Mouse (Mus musculus) gastrocnemius, adult 2 months (tissue): Measurements from ENCODE around the gene Chl1. TPM values are rescaled to one million over a fixed set of nuclear protein-coding genes. Genes with fewer than 3 reads are reported as not detected.

ENCODE experiments used
- DNase-seq: peaks from one replicate; pipeline ENCODE4 v3.0.0; 2022
- H3K27ac ChIP-seq: fragments of 200-600 bp; 2 replicates; pipeline ENCODE4 v1.8.1; 2022; ENCODE audit warnings: mild to moderate bottlenecking
- H3K4me3 ChIP-seq: fragments of 200-600 bp; 2 replicates; pipeline ENCODE4 v1.8.1; 2022; ENCODE audit warnings: mild to moderate bottlenecking, moderate library complexity
- CTCF ChIP-seq: fragments of 200-600 bp; IDR thresholded peaks from 2 replicates; pipeline ENCODE4 v1.8.1; 2022; ENCODE audit warnings: antibody characterized with exemption, mild to moderate bottlenecking, moderate library complexity
- intact Hi-C: fragments of 180-260 bp; cut with DNase I; formaldehyde crosslinking; loops from one replicate; pipeline ENCODE4 v1.15.1; 2025
- total RNA-seq, 2 experiments: library from RNA; stranded (reverse); gene quantifications; 2 replicates each; pipeline ENCODE4 v1.2.3; 2021

The Chl1 gene
- total RNA-seq, 2 experiments from 2014 or later, result 0.33 to 0.42 TPM

DNA sequence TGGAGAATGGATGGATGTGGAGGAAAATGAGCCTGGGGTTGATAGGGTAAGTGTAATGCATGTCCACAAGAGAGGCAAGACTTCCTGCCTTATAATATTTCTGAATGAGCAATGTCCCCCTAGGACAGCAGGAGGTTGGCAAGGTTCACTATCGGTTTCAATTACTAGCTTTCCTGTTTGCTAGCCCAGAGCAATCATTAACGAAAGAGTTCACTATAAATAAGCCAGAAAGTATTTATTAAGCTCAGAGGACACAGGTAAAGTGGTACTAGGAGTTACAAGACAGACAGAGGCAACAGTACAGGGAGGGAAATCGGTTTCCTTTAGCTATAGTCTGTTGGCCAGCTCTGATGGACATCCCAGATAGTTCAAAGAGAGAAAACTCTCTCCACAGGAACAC lies 182.1 kb downstream of the Chl1 start:
- intact Hi-C loops, result no loop called here
- TF ChIP-seq CTCF, result no peak
- DNase-seq, result no peak

DNA sequence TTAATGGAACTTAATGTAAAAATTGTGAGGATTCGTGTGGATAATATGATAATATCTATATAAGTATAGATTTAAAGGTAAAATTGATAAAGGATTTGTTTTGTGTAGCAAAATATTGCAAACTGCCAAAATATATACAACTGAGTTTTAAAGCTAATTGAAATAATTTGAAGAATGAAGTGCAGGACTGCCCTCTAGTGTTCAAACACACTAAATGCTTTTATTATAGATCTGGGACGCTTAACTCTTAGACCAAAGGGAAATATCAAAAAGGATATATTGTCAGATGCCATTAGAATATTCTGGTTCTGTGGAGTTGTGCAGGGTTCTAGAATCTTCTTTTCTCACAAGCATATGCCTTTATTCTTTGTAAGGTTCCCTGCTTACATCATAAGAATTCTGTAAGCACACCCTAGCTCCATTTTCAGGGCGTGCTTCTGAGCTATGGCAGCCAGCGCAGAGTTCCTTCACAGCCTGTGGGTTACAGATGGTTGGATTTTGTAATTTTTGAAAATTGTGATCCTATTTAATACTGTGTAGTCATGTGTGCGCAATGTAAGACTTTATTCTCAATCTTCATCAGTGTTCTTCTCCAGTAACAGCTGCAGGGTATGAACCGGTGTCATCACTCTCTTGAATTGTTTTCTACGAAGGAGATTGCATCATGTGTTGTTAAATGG lies 187.1 kb downstream of the Chl1 start:
- no peak for DNase-seq
- intact Hi-C loops, result no loop called here
- peak; percentile 55 for TF ChIP-seq CTCF
- no peak overlapping the region for H3K4me3 ChIP-seq
- H3K27ac ChIP-seq, result no peak overlapping the region

More for the DNA sequence above, 182.1 kb downstream of the Chl1 start:
- Histone ChIP-seq H3K27ac (no peak overlapping the region), H3K4me3 (no peak overlapping the region)

DNA sequence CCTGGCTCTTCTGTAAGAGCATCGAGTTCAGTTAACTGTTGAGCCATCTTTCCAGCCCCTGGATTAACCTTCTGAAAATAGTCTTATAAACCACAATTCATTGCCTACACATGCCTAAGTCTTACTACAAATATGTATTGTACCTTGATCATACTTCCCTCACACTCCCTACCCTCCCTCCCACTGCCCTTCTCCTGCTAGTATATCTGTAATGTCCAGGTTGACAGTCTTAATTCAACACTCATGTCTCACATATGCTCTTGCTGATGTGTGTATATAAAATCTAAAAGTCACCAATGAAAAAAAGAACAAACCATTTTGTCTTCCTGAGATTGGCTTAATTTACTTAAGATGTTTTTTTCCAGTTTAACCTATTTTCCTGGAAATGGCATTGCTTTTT lies 189.1 kb downstream of the Chl1 start:
- intact Hi-C loops, result no loop called here
- no peak overlapping the region for H3K27ac ChIP-seq
- no peak overlapping the region for H3K4me3 ChIP-seq
- no peak for DNase-seq
- TF ChIP-seq CTCF, result no peak

DNA sequence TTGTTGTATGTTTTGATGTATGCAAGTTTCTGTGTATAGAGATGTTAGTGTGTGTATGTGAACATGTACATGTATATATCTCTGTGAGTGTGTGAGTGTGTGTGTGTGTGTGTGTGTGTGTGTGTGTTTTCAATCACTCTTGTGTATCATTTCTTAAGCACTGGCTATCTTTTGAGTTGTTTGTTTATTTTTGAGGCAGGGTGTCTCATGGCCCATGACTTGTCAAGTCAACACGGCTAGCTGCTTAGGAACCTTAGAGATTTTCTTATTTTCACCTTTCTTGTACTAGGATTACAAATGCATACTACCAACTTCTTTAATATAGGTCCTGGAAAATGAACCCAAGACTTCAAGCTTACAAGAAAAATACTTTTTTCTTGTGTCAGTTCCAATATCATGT lies 189.5 kb downstream of the Chl1 start:
- intact Hi-C loops, result no loop called here
- DNase-seq, result no peak
- Histone ChIP-seq H3K27ac (no peak overlapping the region), H3K4me3 (no peak overlapping the region)
- TF ChIP-seq CTCF, result no peak

DNA sequence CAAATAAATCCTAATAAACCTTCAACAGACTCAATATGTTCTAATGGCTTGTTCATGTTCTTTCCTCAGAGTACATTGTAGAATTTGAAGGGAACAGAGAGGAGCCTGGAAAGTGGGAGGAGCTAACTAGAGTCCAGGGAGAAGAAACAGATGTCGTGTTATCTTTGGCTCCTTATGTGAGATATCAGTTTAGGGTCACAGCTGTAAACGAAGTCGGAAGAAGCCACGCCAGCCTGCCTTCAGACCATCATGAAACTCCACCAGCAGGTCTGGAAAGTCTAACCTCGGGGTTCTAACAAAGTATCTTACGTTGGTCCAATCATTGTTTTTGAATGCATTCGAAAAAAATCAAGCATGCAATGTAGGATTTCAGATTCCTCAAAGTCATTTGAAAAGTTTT lies 189.9 kb downstream of the Chl1 start:
- no peak overlapping the region for H3K27ac ChIP-seq
- no peak for TF ChIP-seq CTCF

DNA sequence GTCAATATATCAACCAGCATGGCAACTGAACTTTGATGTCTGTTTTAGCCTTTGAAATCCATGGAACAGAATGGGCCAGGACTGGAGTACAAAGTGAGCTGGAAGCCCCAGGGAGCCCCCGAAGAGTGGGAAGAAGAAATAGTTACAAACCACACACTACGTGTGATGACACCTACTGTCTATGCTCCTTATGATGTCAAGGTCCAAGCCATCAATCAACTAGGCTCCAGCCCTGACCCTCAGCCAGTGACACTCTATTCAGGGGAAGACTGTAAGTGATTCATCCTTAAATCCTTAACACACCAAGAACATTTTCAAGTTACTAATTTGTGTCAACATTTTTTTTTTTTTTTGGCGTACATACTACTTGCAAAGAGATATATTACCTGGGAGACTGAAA lies 196.0 kb downstream of the Chl1 start:
- no peak for TF ChIP-seq CTCF
- Histone ChIP-seq H3K4me3 (no peak overlapping the region), H3K27ac (no peak overlapping the region)
- intact Hi-C loops, result no loop called here
- no peak for DNase-seq

More for the DNA sequence above, 189.9 kb downstream of the Chl1 start:
- intact Hi-C loops, result no loop called here
- no peak overlapping the region for H3K4me3 ChIP-seq
- DNase-seq, result no peak

DNA sequence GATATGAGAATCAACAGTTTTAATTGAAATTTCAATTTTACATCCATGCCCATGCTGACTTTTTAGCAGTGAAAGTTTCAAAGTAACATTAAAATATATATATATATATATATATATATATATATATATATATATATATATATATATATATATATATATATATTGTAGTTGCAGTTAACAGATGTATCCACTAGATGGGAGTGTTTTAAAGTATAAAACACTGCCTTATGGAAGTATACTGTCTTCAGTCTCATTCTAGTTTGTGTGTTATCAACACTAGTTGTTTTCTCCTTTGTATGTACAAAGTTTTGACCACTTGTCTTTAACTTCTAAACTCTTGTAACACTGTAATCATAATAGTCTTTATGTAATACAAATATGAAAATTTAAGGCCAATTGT lies 228.9 kb downstream of the Chl1 start:
- no peak for TF ChIP-seq CTCF
- intact Hi-C loops, result no loop called here
- no peak for DNase-seq
- Histone ChIP-seq H3K27ac (no peak overlapping the region), H3K4me3 (no peak overlapping the region)

DNA sequence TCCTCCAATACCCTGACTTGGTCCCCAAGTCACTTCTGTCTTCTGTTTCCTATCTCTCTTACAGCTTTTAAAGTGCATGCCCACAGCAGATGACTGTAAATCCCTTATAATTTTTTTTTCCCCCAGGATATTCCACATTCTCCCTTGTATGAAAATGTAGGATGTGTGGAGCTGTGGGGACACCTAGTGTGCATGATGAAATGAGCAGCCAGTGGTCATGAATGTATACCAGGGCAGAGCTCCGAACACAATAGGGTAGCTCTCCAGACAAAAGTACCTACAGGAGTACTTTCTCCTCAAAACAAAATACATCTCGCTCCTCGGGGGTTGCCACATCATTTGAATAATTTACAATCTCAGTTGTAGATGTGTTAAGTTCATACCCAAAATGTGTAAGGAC lies 232.4 kb downstream of the Chl1 start:
- no peak for TF ChIP-seq CTCF
- intact Hi-C loops, result no loop called here
- Histone ChIP-seq H3K27ac (no peak overlapping the region), H3K4me3 (no peak overlapping the region)
- no peak for DNase-seq

DNA sequence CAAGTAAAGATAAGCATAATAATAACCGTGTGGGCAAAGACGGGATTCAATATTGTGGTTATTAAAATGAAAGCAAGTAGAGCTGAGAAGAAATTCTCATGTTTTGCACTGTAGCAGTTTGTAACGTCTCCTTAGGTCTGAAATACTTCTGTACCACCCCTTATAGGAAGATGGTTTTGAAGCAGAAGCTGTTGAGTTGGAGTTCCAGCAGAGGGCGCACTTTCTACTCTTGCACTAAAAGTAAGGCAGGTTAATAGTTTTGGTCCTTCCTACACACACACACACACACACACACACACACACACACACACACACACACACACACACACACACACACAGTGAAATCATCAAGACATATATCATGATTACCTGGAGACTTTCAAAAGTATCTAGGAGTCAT lies 235.7 kb downstream of the Chl1 start:
- DNase-seq, result no peak

DNA sequence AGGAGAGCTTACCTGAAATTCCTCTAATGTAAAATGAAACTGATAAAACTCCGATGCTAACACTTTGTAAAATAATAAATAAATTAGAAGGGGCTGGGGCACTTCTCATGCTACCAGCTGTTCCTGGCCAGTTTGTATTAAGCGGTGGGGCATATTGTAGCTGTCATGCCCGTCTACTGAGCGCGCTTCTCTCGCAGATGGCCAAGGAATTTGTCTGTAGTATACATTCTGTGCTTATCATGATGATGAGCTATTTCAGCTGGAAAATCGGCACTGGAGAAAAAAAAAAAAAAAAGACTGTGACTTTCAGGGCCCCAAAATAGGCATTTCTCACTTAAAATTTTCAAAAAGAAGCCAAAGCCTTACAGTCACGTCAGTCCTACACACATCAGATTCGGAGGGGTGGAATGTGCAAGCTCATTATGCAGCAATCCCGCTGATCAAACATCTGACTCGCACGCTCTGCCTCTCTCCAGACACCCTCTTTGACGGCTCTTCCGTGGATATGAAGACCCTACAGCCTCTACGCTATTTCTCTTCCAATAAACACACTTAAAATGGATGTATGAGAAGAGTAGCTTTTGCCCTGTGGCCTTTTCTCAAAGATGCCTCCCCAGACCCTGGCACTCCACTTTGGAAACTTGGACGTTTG lies 238.9 kb downstream of the Chl1 start:
- TF ChIP-seq CTCF, result no peak
- intact Hi-C loops, result no loop called here
- H3K27ac ChIP-seq, result no peak overlapping the region
- DNase-seq, result no peak
- no peak overlapping the region for H3K4me3 ChIP-seq

More for the DNA sequence above, 235.7 kb downstream of the Chl1 start:
- Histone ChIP-seq H3K4me3 (no peak overlapping the region), H3K27ac (no peak overlapping the region)
- peak; percentile 17; the same call in 1 of the 2 replicates for TF ChIP-seq CTCF
- intact Hi-C loops, result no loop called here

DNA sequence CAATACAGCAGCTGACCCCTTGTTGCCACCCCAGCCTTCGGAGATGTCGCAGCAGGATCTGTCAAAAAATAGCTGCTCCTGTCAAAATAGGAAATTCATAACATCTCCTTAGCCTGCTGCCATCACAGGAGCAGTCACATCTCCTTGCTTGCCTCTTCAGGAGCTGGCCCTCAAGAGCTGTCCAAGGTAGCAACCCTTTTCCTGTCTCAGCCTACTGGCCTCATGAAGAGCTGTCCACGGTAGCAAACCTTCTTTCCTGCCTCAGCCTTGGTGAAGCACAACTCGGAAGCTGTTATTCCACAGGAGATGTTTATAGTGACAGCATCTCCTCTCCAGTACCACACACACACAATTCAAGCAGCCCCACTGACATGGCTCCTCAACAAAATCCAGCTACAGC lies 243.5 kb downstream of the Chl1 start:
- no peak overlapping the region for H3K27ac ChIP-seq
- intact Hi-C loops, result no loop called here
- H3K4me3 ChIP-seq, result no peak overlapping the region
- no peak for DNase-seq
- no peak for TF ChIP-seq CTCF

DNA sequence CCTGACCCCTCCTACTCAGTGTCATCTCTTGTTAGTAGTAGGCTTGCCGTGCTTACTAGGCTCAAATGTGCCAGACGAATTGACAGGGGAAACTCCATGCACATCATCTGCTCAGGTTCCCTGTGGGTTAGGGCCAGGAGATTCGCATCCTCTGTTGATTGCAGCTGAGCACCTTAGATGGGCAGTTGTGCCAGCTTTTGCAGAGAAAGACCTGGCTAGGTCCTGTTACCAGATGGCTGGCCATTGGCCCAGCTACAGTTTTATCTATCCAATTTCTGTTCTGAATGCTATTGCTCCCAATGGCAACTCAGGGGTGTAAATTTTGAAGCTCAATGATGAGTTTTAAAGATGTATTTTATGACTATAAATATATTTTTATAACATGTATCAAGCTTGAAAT lies 256.4 kb downstream of the Chl1 start:
- intact Hi-C loops, result no loop called here
- H3K4me3 ChIP-seq, result no peak overlapping the region
- TF ChIP-seq CTCF, result no peak
- no peak overlapping the region for H3K27ac ChIP-seq
- no peak for DNase-seq

DNA sequence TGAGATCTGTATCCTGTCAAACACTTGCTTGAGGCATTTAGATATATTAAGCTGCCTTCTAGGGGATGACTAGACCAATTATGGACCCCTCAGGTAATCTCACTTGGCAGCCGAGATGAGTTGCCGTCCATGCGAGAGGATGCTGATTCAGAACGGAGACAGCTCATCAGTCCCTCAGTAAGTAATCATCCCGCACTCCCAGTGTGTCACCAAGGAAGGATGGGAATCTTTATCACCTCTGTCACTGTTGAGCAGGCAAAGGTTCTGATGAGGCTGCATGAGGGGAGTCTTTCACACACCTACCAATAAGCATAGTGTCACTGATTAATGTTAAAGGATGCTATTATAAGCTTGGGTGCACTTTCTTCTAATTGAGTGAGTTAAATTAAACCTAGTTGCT lies 270.7 kb downstream of the Chl1 start:
- no peak overlapping the region for H3K4me3 ChIP-seq
- intact Hi-C loops, result no loop called here
- no peak for DNase-seq
- TF ChIP-seq CTCF, result no peak
- H3K27ac ChIP-seq, result no peak overlapping the region

DNA sequence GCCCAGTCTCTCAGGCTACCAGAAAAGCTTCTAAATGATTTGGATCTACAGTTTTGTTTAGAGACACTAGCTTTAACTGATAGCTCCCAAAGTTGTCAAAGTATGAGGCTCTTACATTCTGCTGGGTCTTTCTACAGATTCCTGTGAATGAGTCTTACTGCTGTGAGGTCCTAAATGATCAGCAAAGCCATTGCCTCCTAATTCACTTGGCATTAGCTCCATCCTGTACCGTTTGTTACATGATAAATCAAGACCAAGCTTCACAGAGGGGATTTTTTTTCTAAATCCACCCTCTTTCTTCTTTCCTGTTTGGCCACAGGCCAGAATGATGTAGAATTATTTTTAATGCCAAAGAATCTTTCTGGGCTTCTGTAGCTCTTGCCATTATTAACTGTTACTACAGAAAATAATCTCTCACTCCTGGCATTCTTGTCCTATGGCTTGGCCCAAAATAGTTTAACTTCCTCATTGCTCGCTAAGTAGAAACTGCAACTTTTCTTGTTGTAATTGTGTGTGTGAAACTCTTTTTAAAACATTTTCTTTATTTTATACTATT lies 280.8 kb downstream of the Chl1 start:
- DNase-seq, result no peak
- Histone ChIP-seq H3K27ac (no peak overlapping the region), H3K4me3 (no peak overlapping the region)
- no peak for TF ChIP-seq CTCF
- intact Hi-C loops, result no loop called here
